ENCODE assay signal across 8 mouse cellular contexts in the genomic region with DNA sequence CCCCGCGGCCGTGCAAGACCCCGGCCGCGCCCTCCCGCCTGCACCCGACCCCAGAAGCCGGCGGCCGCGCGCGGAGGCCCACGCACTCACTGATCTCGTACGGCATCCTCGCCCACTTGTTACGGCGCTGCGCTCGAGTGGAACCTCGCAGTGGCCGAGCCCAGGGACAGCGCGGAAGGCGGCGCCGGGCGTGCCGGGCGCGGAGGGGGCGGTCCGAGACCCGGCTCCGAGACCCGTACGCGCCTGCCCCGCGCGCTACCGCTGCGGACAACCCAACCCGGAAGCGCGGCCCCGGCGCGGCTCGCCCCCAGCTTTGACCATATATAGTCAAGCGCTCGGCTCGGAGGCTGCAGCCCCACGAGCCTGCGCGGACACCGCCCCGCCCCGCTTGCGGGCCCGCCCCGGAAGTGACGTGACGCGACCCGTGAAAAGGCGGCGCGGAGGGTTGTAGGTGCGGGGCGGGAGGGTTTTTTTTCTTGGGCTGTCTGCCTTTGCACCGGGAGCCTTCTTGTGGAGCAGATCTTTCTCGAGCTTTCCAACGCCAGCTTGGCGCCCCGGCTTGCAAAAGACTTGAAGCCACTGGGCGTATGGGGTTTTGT. TPM values are rescaled to one million over a fixed set of nuclear protein-coding genes. Genes with fewer than 3 reads are reported as not detected.
DNase-seq lines count a peak whose midpoint lies in the region; ATAC-seq and TF ChIP-seq lines count a peak whose summit lies in the region.

No protein-coding gene starts in this region.

- TF ChIP-seq CTCF in gastrocnemius, adult 2 months (IDR thresholded peaks at IDR 0.05) = no peak
- TF ChIP-seq CTCF in hindbrain, postnatal 0 days (IDR thresholded peaks at IDR 0.05; ENCODE audit: low read depth) = no peak
- no peak for TF ChIP-seq CTCF in left cerebral cortex, adult 2 months (IDR thresholded peaks at IDR 0.05)

- 0% methylated on average over 72 of the region's 79 CpGs for WGBS in hindbrain, postnatal 0 days

- H3K4me2 ChIP-seq in hindbrain, postnatal 0 days (ENCODE audit: low read depth, low read length) = peak overlapping the region; percentile 88

- DNase-seq in WW6 (ENCODE audit: low read depth, low spot score) = peak; percentile 80
- DNase-seq in cerebellum, postnatal 4 days (ENCODE audit: low spot score in 2 of 2) = peak; percentile 97 to 99
- peak; percentile 100 for DNase-seq in gastrocnemius, adult 2 months
- DNase-seq in hindbrain, postnatal 0 days (ENCODE audit: low spot score) = peak; percentile 98
- peak; percentile 98 to 99 for DNase-seq in left cerebral cortex, adult 2 months (ENCODE audit: extremely low spot score in 1 of 2, low spot score in 2 of 2)
- DNase-seq in right cerebral cortex, adult 2 months (ENCODE audit: low spot score in 2 of 2) = peak; percentile 96 to 98
- peak; percentile 99 for DNase-seq in urinary bladder, postnatal 14 days (ENCODE audit: low spot score)

- intact Hi-C loops in gastrocnemius, adult 2 months (cut with DNase I) = no loop called here
- intact Hi-C loops in left cerebral cortex, adult 2 months (cut with DNase I) = no loop called here

- H3K4me3 ChIP-seq in gastrocnemius, adult 2 months = peak overlapping the region; percentile 97
- peak overlapping the region; percentile 70 for H3K4me3 ChIP-seq in hindbrain, postnatal 0 days (ENCODE audit: low read length)
- peak overlapping the region; percentile 60 for H3K4me3 ChIP-seq in left cerebral cortex, adult 2 months

- peak; percentile 97 for ATAC-seq in hindbrain, postnatal 0 days
- peak; percentile 85 for ATAC-seq in megakaryocyte, adult 5-6 weeks (ENCODE audit: poor library complexity, severe bottlenecking)

- peak overlapping the region; percentile 99 for H3K27ac ChIP-seq in gastrocnemius, adult 2 months
- H3K27ac ChIP-seq in hindbrain, postnatal 0 days = peak overlapping the region; percentile 83
- peak overlapping the region; percentile 93 for H3K27ac ChIP-seq in left cerebral cortex, adult 2 months

- H3K36me3 ChIP-seq in hindbrain, postnatal 0 days (ENCODE audit: insufficient read depth, low read length) = peaks cover 10% of the 10 kb centered on the region

- H3K4me1 ChIP-seq in hindbrain, postnatal 0 days (ENCODE audit: insufficient read depth, low read length) = peaks cover 11% of the 10 kb centered on the region

- H3K9ac ChIP-seq in hindbrain, postnatal 0 days (replicated peaks; ENCODE audit: low read length) = peak overlapping the region; percentile 85

- H3K27me3 ChIP-seq in hindbrain, postnatal 0 days (ENCODE audit: insufficient read depth, low read length) = no peaks in the 10 kb centered on the region

- no peaks in the 10 kb centered on the region for H3K9me3 ChIP-seq in hindbrain, postnatal 0 days (ENCODE audit: low read length)

RNA-seq across cellular contexts. Expression of a gene that starts 1.5 kb away (rescaled TPM):
- total RNA-seq in gastrocnemius, adult 2 months (2021) = 10 to 100 TPM; 42.7 to 64.8 TPM
- 245 and 258 TPM in 2 replicates for total RNA-seq in hindbrain, postnatal 0 days (2014; rRNA removed)
- polyA plus RNA-seq in hindbrain, postnatal 0 days (2015; fragmentation: Nextera tagmentation; extraction: Ambion mirVana) = 174 TPM in 2 replicates
- 100 to 1,000 TPM; 149 to 155 TPM for total RNA-seq in left cerebral cortex, adult 2 months (2021)
- 236 and 293 TPM in 2 replicates for total RNA-seq in megakaryocyte, adult 5-6 weeks (2015)
- 418 and 442 TPM in 2 replicates for total RNA-seq in megakaryocyte, adult 5-6 weeks (2017)

RNA-seq across cellular contexts. Expression of a gene that starts 58.6 kb away (rescaled TPM):
- total RNA-seq in gastrocnemius, adult 2 months (2021) = under 1 TPM; 0.20 to 0.25 TPM
- 0.86 and 1.7 TPM in 2 replicates for total RNA-seq in hindbrain, postnatal 0 days (2014; rRNA removed)
- polyA plus RNA-seq in hindbrain, postnatal 0 days (2015; fragmentation: Nextera tagmentation; extraction: Ambion mirVana) = 0.52 and 1.0 TPM in 2 replicates
- total RNA-seq in left cerebral cortex, adult 2 months (2021) = under 1 TPM; 0.37 to 0.95 TPM
- total RNA-seq in megakaryocyte, adult 5-6 weeks (2015) = 3.9 and 7.3 TPM in 2 replicates
- total RNA-seq in megakaryocyte, adult 5-6 weeks (2017) = 7.8 and 9.2 TPM in 2 replicates

Comparison
In these comparisons a context has a peak if more than half of its experiments do, and no peak if none do; other contexts are left out.
1. Peak in every context shown above with its lines: DNase-seq, ATAC-seq, H3K4me3 ChIP-seq and H3K27ac ChIP-seq.